Mouse (Mus musculus): ENCODE results near the gene Mtnr1b. TPM values are rescaled to one million over a fixed set of nuclear protein-coding genes. Genes with fewer than 3 reads are reported as not detected.

Mtnr1b gene
- polyA plus RNA-seq (2016; fragmentation: Nextera tagmentation; extraction: Ambion mirVana): not detected in 2 replicates

GRCm38 (mm10) chr9:15874506-15875160, at the start of gene Mtnr1b:
Mtnr1b (minus strand) TSS chr9:15874556.
- H3K4me3 ChIP-seq: no peak within 1 kb of the TSS
- no peak within 1 kb of the TSS for H3K4me2 ChIP-seq

GRCm38 (mm10) chr9:15920271-15920670, 45.9 kb upstream of the Mtnr1b start:
- H3K9ac ChIP-seq: no peak overlapping the region
- H3K4me1 ChIP-seq: 0 out of 2 replicates have a peak, but pooled peaks cover 4% of the 10 kb centered on the region
- H3K36me3 ChIP-seq: no peaks in the 10 kb centered on the region
- H3K27me3 ChIP-seq (replicated peaks): 0 out of 2 replicates have a peak, but pooled peaks cover 6% of the 10 kb centered on the region
- H3K9me3 ChIP-seq (replicated peaks): no peaks in the 10 kb centered on the region
- H3K4me3 ChIP-seq: no peak overlapping the region
- WGBS (ENCODE audit: insufficient replicate concordance): 24% methylated on average over 4 of the region's 4 CpGs
- no peak for ATAC-seq
- H3K27ac ChIP-seq: no peak overlapping the region
- H3K4me2 ChIP-seq: no peak overlapping the region

More at GRCm38 (mm10) chr9:15874506-15875160, at the start of gene Mtnr1b:
- no peak within 1 kb of the TSS for H3K9ac ChIP-seq
- H3K27ac ChIP-seq: no peak within 1 kb of the TSS
- WGBS (ENCODE audit: insufficient replicate concordance): 45% methylated on average over 19 of the region's 19 CpGs
- no peaks in the 10 kb centered on the region for H3K36me3 ChIP-seq
- H3K4me1 ChIP-seq: no peaks in the 10 kb centered on the region
- no peak for ATAC-seq
- no peaks in the 10 kb centered on the region for H3K9me3 ChIP-seq (replicated peaks)
- peaks cover 12% of the 10 kb centered on the region; the same call in 1 of the 2 replicates for H3K27me3 ChIP-seq (replicated peaks)

GRCm38 (mm10) chr9:15919373-15920005, 45.1 kb upstream of the Mtnr1b start:
- no peak overlapping the region for H3K4me2 ChIP-seq
- no peak overlapping the region for H3K27ac ChIP-seq
- H3K9me3 ChIP-seq (replicated peaks): no peaks in the 10 kb centered on the region
- no peak overlapping the region for H3K4me3 ChIP-seq
- WGBS (ENCODE audit: insufficient replicate concordance): 59% methylated on average over 5 of the region's 5 CpGs
- H3K4me1 ChIP-seq: 0 out of 2 replicates have a peak, but pooled peaks cover 4% of the 10 kb centered on the region
- no peak overlapping the region for H3K9ac ChIP-seq
- ATAC-seq: no peak
- H3K36me3 ChIP-seq: no peaks in the 10 kb centered on the region
- H3K27me3 ChIP-seq (replicated peaks): 0 out of 2 replicates have a peak, but pooled peaks cover 6% of the 10 kb centered on the region

- H3K36me3 ChIP-seq: no peaks in the 10 kb centered on the region
- no peak overlapping the region for H3K4me2 ChIP-seq
- no peak overlapping the region for H3K27ac ChIP-seq
- H3K4me1 ChIP-seq: 0 out of 2 replicates have a peak, but pooled peaks cover 4% of the 10 kb centered on the region
- H3K4me3 ChIP-seq: no peak overlapping the region
- H3K9ac ChIP-seq: no peak overlapping the region
- no peaks in the 10 kb centered on the region for H3K9me3 ChIP-seq (replicated peaks)
- H3K27me3 ChIP-seq (replicated peaks): no peaks in the 10 kb centered on the region
- ATAC-seq: no peak
These were observed 42.2 kb upstream of the Mtnr1b start for GRCm38 (mm10) chr9:15916600-15916999.

GRCm38 (mm10) chr9:15912735-15913134, 38.4 kb upstream of the Mtnr1b start:
- no peak for ATAC-seq
- H3K4me1 ChIP-seq: no peaks in the 10 kb centered on the region
- no peaks in the 10 kb centered on the region for H3K9me3 ChIP-seq (replicated peaks)
- no peak overlapping the region for H3K27ac ChIP-seq
- H3K36me3 ChIP-seq: no peaks in the 10 kb centered on the region
- H3K4me3 ChIP-seq: no peak overlapping the region
- H3K9ac ChIP-seq: no peak overlapping the region
- WGBS (ENCODE audit: insufficient replicate concordance): 32% methylated on average over 1 of the region's 1 CpGs
- no peak overlapping the region for H3K4me2 ChIP-seq
- H3K27me3 ChIP-seq (replicated peaks): no peaks in the 10 kb centered on the region

- Histone ChIP-seq H3K9ac (no peak overlapping the region), H3K36me3 (no peaks in the 10 kb centered on the region), H3K4me3 (no peak overlapping the region), H3K27me3 (replicated peaks) (no peaks in the 10 kb centered on the region), H3K27ac (no peak overlapping the region), H3K4me1 (no peaks in the 10 kb centered on the region), H3K4me2 (no peak overlapping the region), H3K9me3 (replicated peaks) (no peaks in the 10 kb centered on the region)
- ATAC-seq: no peak
- WGBS (ENCODE audit: insufficient replicate concordance): 41% methylated on average over 2 of the region's 2 CpGs
These were observed 35.2 kb upstream of the Mtnr1b start for GRCm38 (mm10) chr9:15909397-15910113.

- Histone ChIP-seq H3K4me3 (no peak overlapping the region), H3K27me3 (replicated peaks) (no peaks in the 10 kb centered on the region)
- WGBS (ENCODE audit: insufficient replicate concordance): 60% methylated on average over 9 of the region's 9 CpGs
These were observed 29.8 kb upstream of the Mtnr1b start for GRCm38 (mm10) chr9:15903948-15904750.

GRCm38 (mm10) chr9:15898112-15898511, 23.8 kb upstream of the Mtnr1b start:
- Histone ChIP-seq H3K36me3 (no peaks in the 10 kb centered on the region), H3K4me3 (no peak overlapping the region), H3K9ac (no peak overlapping the region), H3K9me3 (replicated peaks) (no peaks in the 10 kb centered on the region), H3K4me1 (no peaks in the 10 kb centered on the region), H3K4me2 (no peak overlapping the region), H3K27me3 (replicated peaks) (no peaks in the 10 kb centered on the region), H3K27ac (no peak overlapping the region)
- ATAC-seq: no peak
- 69% methylated on average over 2 of the region's 2 CpGs for WGBS (ENCODE audit: insufficient replicate concordance)

More at GRCm38 (mm10) chr9:15903948-15904750, 29.8 kb upstream of the Mtnr1b start:
- H3K27ac ChIP-seq: no peak overlapping the region
- H3K4me1 ChIP-seq: no peaks in the 10 kb centered on the region
- no peaks in the 10 kb centered on the region for H3K9me3 ChIP-seq (replicated peaks)
- H3K4me2 ChIP-seq: no peak overlapping the region
- no peak overlapping the region for H3K9ac ChIP-seq
- no peak for ATAC-seq
- no peaks in the 10 kb centered on the region for H3K36me3 ChIP-seq

GRCm38 (mm10) chr9:15886756-15887155, 12.4 kb upstream of the Mtnr1b start:
- Histone ChIP-seq H3K36me3 (no peaks in the 10 kb centered on the region), H3K27ac (no peak overlapping the region), H3K27me3 (replicated peaks) (no peaks in the 10 kb centered on the region), H3K4me1 (no peaks in the 10 kb centered on the region), H3K4me3 (no peak overlapping the region), H3K9ac (no peak overlapping the region), H3K4me2 (no peak overlapping the region), H3K9me3 (replicated peaks) (no peaks in the 10 kb centered on the region)
- ATAC-seq: no peak
- 63% methylated on average over 5 of the region's 5 CpGs for WGBS (ENCODE audit: insufficient replicate concordance)

GRCm38 (mm10) chr9:15880754-15881153, 6.4 kb upstream of the Mtnr1b start:
- H3K9me3 ChIP-seq (replicated peaks): no peaks in the 10 kb centered on the region
- H3K4me2 ChIP-seq: no peak overlapping the region
- H3K27me3 ChIP-seq (replicated peaks): no peaks in the 10 kb centered on the region
- H3K27ac ChIP-seq: no peak overlapping the region
- H3K9ac ChIP-seq: no peak overlapping the region
- H3K36me3 ChIP-seq: no peaks in the 10 kb centered on the region
- no peak overlapping the region for H3K4me3 ChIP-seq
- no peaks in the 10 kb centered on the region for H3K4me1 ChIP-seq
- ATAC-seq: no peak

GRCm38 (mm10) chr9:15880160-15880603, 5.8 kb upstream of the Mtnr1b start:
- Histone ChIP-seq H3K27ac (no peak overlapping the region), H3K36me3 (no peaks in the 10 kb centered on the region), H3K4me2 (no peak overlapping the region), H3K9me3 (replicated peaks) (no peaks in the 10 kb centered on the region), H3K4me3 (no peak overlapping the region), H3K9ac (no peak overlapping the region), H3K27me3 (replicated peaks) (no peaks in the 10 kb centered on the region), H3K4me1 (no peaks in the 10 kb centered on the region)
- WGBS (ENCODE audit: insufficient replicate concordance): 21% methylated on average over 3 of the region's 3 CpGs
- no peak for ATAC-seq

Data from liver, embryonic 12.5 days (tissue).